Mouse (Mus musculus) WW6 (cell line): Measurements from ENCODE around the gene Ttc9b.

Source experiments
- DNase-seq: peaks from one replicate; pipeline ENCODE4 v3.0.0-alpha.2; 2013; ENCODE audit warnings: low read depth, low spot score

Gene Ttc9b

GRCm38 (mm10) chr7:27687836-27688235 is 34.1 kb downstream of the Ttc9b start:
- DNase-seq, result no peak

DNA sequence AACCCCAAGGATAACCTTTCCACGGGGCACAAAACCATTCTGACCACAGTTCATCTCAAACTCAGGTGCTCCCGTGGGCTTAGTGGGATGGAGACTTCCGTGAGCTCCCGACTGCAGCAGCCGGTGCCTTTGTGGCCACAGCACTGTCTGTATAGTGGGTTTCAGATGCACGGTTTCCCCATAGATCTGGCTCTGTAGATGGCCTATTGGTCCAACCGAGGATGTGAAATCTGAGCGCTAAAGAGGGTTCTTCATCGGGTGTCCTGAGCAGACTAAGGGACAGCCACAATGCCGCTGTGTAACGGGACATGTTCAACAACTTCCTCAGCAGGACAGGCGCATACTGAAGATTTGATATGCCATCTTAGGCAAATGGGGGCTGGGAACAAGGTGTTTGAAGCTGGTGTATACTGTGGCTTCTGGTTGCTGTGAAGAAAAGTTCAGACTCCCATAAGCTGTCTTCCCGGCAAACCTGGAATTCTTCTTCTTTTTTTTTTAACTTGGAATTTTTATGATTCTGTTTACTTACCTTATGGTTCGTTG is 34.6 kb downstream of the Ttc9b start:
- DNase-seq, result no peak

DNA sequence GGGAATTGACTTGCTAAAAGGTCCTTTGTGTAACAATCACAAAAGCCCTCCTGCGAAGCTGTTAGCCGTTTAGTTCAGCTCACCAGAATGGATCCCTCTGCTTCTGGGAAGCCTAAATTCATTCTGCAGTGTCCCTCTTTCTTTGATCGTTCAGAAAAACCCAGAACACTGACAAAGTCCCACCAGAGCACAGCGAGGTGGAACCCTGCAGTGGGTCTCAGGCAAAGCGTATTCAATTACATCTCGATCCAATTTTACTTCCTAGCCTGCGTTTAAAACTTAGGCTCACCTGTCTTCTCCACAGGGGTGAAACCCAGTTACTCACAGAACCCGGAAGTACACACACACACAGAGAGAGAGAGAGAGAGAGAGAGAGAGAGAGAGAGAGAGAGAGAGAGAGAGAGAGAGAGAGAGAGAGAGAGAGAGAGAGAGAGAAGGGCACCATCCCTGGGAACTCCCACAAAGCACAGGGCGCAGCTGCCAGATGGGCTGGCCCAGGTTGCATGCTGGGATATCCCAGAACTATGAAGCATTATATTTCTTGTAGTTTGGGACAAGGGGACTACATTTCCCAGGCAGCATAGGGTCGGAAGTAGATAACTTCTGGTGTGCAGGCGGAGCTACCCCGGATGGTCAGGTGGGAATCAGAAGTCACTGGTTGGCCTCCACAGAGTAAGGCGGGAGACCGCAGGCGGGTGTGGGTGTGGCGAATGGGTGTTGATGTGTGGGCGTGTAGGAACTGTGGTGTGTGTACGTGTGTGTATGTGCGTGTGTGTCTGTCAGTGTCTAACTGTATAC is 35.3 kb downstream of the Ttc9b start, which contains the start of gene Zfp607b:
TSS of gene Zfp607b (plus strand) at position 526 of the 798 bp plus-strand sequence.
- peak; percentile 73 for DNase-seq

DNA sequence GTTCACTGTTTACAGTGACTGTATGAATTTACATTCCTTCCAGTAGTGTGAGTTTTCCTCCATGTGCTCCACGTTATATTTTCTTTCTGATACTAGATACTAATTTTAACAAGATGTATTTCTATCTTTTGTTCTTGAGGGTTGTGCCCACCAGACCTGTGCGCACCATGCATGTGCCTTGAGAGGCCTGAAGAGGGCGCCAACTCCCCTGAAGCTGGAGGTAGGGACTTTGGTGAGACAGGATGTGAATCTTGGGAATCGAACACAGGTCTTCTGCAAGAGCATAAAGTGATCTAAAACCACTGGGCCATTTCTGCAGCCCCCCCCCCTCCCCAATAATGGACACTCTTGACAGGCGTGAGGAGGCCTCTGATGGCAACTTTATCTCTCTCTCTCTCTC is 37.4 kb downstream of the Ttc9b start:
- peak; percentile 24 for DNase-seq

GRCm38 (mm10) chr7:27696711-27697110 is 43.0 kb downstream of the Ttc9b start:
- DNase-seq, result no peak
